Mouse (Mus musculus) layer of hippocampus, adult 9-10 months (tissue): Measurements from ENCODE around the gene Kif3a.
"Not testable (repeated sequence)": the region's sequence is repeated elsewhere in the genome, so short reads cannot be mapped to it uniquely, and the experiment has no call there.

Source experiments
- DNase-seq: peaks from one replicate; pipeline ENCODE4 v3.0.0; 2022; ENCODE audit warnings: low spot score

Gene Kif3a

DNA sequence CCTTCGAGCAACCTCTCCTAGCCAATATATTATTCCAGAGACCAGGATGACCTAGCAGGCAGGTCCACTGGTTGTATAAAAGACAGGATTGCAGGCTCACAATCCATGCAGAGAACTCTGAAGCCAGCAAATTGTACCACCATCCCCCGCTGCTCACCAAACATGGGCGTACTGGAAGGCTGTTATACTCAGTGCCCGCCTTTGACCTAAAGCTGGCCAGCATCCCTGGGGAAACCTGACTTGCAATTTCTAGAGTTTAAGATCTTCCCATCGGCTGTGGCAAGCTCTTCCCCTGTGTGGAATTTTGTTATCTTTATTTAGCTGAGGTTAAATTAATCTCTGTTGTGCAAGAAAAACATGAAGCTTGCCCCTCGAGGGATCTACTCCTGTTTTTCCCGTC is 24.2 kb upstream of the Kif3a start:
- DNase-seq = no peak

DNA sequence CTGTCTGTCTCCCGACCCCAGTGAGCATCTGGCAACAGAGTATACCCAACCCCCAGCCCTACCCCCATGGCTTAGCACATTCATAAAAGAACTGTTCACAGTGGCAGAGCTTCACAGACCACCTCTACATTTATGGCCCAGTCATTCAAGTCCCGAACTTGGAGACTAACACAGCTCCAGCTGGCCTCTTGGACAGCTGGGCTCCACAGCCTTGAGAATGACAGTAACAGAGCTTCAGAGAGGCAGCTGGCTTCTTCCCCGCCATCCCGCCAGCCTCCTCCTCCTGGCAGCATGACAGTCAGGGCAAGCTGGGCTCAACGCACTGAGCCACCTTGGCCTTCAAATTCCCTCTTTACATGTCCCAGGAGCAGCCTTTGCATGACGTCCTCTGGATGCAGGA is 20.9 kb upstream of the Kif3a start:
- no peak for DNase-seq

DNA sequence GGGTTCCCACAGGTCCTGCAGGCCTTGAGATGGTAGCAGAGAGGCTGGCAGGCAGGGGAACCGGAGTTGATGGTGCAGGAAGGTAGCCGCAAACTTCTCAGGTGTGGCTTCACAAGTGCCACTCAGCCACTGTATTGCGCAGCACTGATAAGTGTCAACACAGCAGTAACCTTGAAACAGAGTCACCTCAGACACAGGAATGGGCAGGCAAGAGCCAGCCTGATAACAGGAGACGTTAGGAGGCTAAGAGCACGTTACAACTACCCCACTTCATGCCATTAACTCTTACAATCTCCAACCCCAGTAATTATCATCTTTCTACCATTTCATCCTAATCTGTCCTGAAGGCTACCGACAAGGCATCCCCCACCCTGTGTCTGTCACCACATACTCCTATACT is 19.6 kb upstream of the Kif3a start:
- DNase-seq = no peak

DNA sequence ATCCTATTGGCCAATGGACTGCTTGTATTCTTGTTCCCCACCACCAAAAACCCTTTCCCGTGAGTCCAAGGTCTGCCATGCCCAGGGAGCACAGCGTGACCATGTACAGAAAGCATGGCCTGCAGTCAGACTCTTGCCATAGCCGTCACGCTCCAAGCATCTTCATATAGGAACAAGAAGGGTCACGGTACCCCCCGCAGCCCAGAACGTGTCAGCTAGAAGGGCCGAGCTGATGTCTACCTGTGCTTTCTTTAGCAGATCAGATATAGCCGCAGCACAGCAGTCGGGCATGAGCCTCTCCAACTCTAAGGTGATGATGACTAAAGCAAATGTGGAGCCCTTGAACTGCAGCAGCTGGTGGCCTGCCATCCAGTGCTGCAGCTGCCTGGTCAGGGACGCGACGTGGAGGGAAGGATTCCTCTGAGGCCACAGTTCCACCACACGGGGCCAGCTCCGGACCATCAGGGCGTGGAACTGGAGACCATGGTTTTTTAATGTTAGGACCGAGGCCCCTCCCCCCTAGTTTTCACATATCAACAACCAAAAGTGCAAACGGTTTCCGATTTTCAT is 19.1 kb upstream of the Kif3a start:
- no peak for DNase-seq

DNA sequence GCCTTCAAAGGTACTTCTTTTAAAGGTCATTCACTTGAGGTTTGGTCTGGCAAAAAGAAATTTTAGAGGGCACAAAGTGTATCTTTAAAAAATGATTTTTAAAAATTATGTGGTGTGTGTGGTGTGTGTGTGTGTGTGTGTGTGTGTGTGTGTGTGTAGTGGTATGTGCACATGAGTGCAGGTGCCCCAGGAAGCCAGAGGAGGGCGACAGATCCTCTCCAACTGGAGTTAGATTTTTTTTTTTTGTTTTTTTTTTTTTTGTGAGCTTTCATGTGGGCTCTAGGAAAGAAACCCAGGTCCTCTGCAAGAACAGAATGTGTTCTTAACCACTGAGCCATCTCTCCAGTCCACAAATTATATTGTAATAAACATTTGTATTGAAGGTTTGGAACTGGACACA is 16.5 kb upstream of the Kif3a start:
- no peak for DNase-seq

DNA sequence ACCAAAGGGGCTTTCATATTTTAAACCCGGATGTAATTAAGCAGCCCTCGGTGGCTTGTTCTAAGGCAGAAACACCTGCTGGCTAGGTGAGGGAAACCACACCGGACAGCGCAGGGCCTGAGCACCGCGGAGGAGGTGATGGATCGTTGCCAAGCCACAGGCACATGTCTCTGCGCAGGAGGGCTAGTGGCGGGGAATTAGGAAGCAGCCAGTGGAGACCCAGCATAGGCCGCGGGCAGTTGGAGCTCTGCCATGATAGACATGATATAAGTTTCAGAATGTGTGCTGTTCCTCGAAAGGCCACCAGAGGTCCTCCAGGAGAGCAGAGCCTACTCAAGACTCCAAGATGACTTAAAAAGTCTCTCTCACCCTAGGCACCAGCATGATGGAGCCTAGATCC is 15.4 kb upstream of the Kif3a start:
- DNase-seq = no peak

DNA sequence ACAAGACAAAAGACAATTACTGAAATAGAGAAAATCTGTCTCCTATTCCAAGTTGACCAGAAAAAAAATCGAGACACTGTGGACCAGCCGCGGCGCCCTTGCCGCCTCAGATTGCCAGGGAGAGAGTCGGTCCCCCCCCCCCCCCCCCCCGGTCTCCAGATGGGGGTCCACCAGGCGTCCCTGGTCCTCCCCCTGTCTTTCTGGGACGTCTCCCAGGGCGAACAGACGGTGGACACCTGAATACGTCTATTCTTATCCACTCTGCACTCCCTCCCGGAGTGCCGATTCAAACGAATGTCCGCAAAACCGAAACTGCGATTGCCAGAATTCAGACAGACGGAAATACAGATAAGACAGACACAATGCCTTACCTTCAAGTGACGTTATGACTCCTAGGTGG is 10.7 kb upstream of the Kif3a start:
- not testable (repeated sequence) for DNase-seq

DNA sequence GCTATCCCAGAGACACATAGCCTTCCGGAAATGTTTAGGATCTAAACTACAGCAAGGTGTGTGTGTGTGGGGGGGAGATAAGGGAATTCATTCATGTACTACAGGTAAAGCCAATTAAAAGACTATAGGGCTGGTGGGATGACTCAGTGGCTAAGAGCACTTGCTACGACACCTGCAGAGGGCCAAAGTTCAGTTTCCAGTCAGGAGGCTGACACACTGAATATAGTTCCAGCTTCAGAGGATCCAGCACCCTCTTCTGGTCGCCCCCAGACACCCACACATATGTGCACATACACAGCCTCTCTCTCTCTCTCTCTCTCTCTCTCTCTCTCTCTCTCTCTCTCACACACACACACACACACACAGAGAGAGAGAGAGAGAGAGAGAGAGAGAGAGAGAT is 9.2 kb upstream of the Kif3a start:
- DNase-seq = not testable (repeated sequence)

DNA sequence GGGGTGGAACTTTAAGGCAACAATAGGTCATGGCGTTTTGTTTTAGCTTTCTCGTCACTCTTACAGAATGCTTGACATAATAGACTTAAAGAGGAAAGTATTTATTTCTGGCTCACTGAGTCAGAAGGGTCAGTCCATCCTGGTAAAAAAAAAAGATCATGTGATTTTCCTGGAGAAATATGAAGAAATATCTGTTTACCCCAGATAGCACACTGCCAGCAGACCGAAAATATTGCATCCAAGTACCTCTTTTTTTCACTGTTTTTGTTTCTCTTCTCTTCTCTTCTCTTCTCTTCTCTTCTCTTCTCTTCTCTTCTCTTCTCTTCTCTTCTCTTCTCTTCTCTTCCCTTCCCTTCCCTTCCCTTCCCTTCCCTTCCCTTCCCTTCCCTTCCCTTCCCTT is 7.2 kb upstream of the Kif3a start:
- DNase-seq = not testable (repeated sequence)

DNA sequence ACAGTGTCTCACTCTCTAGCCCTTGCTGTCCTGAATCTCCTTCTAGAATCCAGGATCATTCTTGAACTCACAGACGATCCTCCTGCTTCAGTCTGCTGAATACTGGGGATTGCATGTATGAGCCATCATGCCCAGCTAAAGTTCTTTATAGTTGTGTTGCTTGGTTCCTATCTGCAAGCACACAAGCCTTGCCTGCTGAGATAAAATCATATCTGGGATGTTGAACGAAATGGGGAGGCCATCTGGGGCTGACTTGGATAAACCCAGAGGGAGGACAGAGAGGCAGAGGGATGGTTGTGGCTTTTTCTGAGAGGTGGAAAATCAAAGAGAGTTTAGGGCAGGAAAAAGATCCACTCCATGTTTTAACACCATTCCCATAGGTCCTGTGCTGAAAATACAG is 5.2 kb upstream of the Kif3a start:
- DNase-seq = no peak

DNA sequence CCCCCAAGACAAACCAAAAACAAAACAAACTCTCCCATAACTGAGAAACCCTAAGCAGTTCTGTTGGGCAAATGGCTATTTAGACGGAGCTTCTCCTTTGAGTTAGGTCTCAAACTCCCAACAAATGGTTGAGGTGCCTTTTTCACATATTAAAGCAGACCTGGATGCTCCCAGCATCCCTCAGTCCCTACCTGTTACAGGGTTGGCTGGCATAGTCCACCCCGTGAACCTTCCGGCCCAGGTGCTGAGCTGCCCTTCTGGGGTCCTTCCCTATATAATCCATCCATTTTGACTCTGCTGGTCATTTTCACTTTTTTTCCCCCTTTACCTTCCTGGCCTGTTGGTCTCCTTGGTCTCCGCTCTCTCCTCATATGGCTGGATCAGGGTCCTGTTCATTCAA is 533 bp upstream of the Kif3a start:
- DNase-seq = no peak

DNA sequence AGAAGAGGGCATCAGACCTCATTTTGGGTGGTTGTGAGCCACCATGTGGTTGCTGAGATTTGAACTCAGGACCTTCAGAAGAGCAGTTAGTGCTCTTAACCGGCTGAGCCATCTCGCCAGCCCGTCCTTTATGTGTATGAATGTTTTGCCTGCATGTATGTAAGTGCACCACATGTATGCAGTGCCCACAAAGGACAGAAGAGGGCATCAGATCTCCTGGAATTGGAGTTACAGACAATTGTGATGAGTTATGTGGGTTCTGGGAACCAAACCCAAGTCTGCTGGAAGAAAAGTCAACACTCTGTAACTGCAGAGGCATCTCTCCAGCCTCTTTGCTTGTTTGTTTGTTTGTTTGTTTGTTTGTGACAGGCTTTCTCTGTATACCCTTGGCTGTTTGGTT is 13.4 kb downstream of the Kif3a start:
- DNase-seq = no peak

DNA sequence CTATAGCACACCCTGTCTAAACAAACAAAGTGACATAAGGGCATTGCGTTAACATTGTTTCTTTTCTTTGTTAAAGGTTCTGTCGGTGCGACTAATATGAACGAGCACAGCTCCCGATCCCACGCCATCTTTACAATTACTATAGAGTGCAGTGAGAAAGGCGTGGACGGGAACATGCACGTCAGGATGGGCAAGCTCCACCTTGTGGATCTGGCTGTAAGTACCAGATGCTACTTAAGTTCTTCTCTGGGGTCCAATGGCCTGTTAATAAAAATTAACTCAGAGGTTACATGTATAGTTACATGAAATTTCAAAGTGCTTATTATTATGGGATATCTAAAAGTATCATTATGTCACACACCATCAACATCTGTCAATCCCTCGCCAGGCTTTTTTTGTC is 16.0 kb downstream of the Kif3a start:
- DNase-seq = no peak

DNA sequence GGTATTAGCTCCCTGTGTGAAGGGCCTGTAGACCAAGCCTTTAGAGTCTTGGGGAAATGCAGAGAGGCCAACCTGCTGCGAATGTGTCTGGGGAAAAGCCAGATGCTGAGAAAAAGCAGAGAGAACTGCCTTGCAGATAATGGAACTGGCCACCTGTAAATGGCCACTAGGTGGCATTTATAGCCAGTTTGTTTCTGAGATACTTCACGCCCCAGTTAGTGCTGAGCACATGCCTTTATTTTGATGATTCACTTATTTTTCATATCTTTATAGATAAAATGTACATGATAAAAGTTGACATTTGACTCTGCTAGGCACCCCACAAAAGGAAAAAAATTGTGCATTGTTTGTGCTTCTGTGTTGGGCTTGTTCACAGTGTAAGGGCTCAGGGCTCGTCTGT is 17.7 kb downstream of the Kif3a start:
- DNase-seq = no peak

DNA sequence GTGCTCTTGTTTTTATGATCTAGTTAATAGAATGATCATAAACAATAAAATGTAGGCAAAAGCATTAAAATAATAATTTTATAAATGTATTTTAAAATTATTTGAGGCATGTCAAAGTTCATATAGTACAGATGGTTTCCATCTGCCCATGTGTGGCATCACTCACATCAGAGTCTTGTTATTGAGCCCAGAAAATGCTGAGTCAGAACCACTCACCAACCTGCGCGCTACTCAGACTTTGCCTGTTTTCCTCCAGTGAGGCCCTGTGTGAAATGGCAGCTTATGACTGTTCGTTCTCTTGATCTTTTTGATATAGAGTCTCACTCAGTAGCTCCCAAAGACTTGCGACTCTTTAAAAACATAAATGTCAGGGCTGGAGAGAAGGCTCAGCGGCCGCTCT is 18.3 kb downstream of the Kif3a start:
- no peak for DNase-seq

DNA sequence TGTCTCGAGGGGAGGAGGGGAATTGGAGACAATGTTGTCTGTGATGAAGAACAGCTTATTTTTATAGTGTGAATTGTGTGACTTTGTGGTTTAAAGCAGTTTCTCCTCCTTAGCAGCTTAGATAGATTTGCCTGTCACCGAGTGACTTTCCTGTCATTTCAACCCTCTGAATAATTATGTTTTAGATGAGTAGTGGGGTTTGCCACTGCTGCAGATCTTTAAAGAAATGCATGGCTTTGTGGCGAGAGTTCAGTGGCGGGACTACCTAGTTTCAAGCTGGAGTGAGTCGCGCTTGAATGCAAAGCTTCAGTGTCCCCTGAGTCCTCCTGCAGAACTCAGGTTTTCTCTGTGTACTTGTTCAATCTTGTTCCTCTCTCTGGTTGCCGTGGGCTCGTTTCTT is 21.1 kb downstream of the Kif3a start:
- DNase-seq = no peak

DNA sequence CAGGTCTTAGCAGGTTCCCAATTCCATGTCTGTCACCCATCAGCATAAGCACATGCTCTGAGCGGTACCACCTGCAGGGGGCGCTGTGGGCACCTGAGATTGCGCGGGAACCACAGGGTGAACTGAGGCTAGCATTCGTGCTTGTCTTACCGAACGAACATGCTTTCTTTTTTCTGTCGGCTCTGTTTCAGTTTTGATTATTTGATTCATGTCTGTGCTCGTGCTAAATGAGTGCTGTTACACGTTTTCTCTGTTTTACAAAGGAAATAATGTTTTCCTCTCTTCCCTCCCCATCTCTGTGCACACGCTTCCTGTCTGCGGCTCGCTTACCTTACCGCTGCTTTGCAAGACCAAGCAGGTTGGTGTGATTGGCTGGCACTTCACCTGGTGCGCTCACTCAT is 23.2 kb downstream of the Kif3a start:
- no peak for DNase-seq

DNA sequence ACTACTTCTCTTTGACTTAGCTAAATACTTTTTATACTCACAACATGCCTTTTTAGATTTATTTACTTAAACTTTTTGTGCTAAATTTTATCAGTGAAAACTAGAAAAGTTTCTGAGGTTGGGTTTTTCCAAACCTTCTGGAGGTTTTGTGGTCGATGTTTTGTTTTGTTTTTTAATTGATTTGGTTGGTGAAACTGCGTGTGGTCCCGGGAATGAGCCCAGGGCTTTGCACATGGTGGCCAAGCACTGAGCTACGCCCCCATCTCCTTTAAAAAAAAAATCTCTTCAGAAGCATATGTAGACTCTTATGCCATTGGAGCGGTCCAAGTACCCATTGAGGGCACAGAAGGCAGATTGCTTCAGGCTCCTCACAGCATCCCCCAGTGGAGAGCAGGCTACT is 23.9 kb downstream of the Kif3a start:
- no peak for DNase-seq

DNA sequence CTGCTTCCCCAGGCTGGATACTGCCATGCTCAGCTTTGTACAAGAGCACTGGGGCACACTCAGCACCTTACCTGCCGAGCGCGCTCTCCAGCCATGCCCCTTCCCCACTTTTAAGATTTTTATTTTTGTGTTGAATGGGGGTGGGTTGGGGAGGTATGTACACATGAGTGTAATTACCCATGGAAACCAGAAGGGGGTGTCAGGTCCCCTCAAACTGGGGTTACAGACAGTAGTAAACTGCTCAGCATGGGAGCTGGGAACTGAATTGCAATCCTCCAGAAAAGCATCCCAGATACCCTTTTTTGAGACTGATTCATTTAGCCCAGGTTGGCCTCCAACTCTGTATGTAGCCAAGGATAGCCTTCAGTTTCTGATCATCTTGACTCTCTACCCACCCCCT is 37.8 kb downstream of the Kif3a start:
- no peak for DNase-seq

DNA sequence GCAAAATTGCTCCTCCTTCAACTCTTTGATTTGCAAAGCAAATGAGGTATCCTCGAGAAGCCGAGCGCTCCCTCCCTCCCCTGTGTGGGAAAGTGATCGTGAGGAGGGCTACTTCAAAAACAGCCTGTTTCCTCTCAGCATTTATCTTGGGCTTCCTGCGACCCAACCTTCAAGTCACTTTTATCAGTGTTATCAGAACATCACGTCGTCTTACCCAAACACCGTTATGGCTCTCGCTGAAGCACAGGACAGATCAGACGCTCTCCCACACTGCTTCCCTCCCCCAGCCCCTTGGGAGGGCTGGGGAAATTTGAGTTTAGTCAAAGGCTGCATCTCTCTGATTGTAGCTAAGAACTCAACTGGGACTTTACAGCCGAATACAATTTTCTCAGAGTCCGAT is 38.4 kb downstream of the Kif3a start:
- DNase-seq = no peak

DNA sequence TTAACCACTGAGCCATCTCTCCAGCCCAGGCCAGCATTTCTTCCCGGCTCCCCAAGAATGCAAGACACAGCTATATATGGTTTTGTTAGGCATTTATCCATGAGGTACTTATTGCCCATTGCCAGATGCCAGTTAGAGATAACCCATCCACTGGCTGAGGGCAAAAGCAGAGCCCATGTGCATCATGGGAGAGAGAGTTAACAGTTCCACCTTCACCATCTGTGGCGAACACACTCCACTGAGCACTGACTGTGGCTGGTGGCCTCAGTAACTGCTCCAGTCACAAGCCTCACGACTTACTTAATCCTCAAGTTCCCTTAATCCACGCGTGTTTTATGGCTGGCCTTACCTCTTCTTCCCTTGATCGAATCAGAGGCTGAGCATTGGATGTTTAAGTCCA is 42.1 kb downstream of the Kif3a start:
- DNase-seq = no peak

DNA sequence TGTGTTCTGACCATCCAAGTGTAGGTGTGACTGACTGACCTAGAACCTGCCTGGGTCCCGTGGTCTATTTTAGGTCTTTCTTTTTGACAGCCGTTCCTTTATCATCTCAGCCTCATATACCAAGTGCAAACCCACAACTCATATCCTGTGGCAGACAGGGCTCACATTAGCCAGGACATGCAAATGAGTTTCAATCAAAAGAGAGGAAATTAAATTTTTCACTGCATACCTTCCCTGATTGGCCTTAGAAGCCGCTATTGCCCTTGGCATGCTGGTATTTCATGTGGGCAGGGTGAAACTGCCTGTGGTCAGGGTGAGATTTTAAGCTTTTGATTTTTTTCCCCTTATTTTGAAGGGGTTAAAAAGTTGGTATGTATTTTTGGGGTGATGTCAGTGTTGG is 42.5 kb downstream of the Kif3a start:
- no peak for DNase-seq

DNA sequence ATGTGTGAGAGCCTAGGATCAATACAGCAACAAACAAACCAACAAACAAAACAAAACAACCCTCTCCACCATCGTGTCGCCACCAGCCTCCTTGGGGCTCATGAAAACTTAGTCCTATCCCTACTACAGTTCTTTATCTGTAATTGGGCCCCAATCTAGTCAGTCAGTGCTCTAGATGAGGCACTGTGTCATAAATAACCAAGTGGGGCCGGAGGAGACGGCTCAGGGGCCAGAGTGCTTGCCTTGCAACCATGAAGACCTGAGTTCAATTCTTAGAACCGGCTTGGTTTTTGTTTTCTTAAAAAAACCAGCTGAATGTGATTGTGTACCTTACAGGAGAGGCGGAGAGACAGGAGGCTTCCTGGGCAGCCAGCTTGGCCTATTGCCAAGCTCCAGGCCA is 48.0 kb downstream of the Kif3a start:
- DNase-seq = no peak

DNA sequence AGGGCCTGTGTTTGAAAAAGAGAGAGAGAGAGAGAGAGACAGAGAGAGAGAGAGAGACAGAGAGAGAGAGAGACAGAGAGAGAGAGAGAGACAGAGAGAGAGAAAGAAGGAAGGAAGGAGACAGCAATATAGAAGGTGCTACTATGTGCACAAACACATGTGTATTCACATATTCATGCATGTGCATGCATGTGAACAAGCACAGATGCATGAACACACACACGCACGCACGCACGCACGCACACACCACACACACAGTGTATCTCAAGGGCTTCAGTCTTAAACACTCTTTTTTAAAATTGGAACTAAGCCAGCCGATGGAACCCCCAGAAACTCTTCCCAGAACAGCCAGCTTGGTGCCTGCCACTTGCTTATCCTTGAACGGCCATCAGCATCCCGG is 48.4 kb downstream of the Kif3a start:
- no peak for DNase-seq
